Mouse (Mus musculus) spleen, adult 2 months (tissue): ENCODE results near the gene Rgcc.

Experiments
- CTCF ChIP-seq: fragments of 200-500 bp; IDR thresholded peaks from 2 replicates; pipeline ENCODE4 v1.5.1; 2011; ENCODE audit warnings: mild to moderate bottlenecking, inconsistent platforms; ENCODE audit not compliant: insufficient read depth, insufficient read length, insufficient replicate concordance; ENCODE audit errors: extremely low read depth
- POLR2A ChIP-seq: fragments of 200-500 bp; IDR thresholded peaks from 2 replicates; pipeline ENCODE4 v1.6.1; 2011; ENCODE audit warnings: low read depth, low read length, inconsistent platforms

- no peak for TF ChIP-seq CTCF
- TF ChIP-seq POLR2A: no peak
Measured at GRCm38 (mm10) chr14:79291629-79292028, 9.8 kb downstream of the Rgcc start.
